Mouse (Mus musculus): Measurements from ENCODE around the gene Serf2. TPM values are rescaled to one million over a fixed set of nuclear protein-coding genes. Genes with fewer than 3 reads are reported as not detected.
A peak's percentile ranks its signal among the peaks of the same experiment; 100 is the strongest.
"Not testable (repeated sequence)": the region's sequence is repeated elsewhere in the genome, so short reads cannot be mapped to it uniquely, and the experiment has no call there.

Gene Serf2
- polyA plus RNA-seq, 1 experiment: 367 TPM

DNA sequence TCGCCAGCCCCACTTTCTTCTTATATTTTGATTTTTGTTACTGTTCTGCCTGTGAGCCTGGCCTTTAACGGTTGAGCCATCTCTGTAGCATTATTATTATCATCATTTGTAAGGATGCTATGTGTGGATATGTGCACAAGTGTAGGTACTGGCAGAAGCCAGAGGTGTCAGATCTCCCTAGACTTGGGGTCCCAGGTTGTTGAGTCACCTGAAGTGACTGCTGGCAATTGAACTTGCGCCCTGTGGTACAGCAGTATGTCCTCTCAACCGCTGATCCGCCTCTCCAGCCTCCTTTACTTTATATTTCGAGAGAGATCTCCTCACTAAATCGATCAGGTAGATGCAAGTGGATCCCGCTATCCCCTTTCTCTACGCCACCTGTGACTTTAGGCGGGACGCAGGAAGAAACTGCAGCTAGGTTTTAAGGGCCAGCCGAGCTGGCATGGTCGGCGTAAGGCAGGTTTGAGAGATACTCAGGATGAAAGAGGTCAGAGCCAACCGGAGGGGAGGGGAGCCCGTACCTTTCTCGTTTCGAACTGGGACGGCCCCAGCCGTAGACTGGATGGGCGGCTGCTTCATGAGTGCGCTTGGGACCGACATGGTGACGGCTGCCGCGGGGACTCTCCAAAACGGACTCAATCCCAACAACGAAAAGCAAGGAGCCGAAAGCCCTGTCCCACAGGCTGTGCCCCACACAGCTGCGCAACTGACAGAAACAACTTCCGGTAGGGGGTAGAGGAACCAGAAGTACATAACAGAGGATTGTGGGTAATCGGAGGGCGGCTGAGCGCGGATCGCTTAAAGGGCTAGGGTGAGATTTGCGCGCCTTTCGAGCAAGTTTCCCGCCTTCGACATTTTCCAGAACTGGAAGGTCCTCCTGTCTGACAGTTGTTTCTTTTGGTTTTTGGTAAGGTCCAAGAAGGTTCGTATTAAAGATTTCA lies 57.2 kb downstream of the Serf2 start, which contains the start of the genes Mfap1a and Wdr76:
TSS of gene Mfap1a (minus strand) at position 724 of the 941 bp plus-strand sequence.
TSS of gene Wdr76 (plus strand) at position 782 of the 941 bp plus-strand sequence.
- H3K4me3 ChIP-seq (ENCODE audit: low read depth, low read length): peak within 1 kb of the TSS; percentile 84
- H3K4me1 ChIP-seq (ENCODE audit: control insufficient read depth, insufficient read depth, low read length); H3K27ac ChIP-seq (ENCODE audit: insufficient read depth, low read length); H3K9me3 ChIP-seq (replicated peaks; ENCODE audit: control insufficient read depth, insufficient read depth, low read length, poor library complexity, severe bottlenecking); H3K27me3 ChIP-seq (ENCODE audit: control insufficient read depth, insufficient read depth, low read length, poor library complexity, severe bottlenecking); H3K36me3 ChIP-seq (ENCODE audit: control insufficient read depth, insufficient read depth, low read length, poor library complexity, severe bottlenecking): not testable (repeated sequence)
- peak within 1 kb of the TSS; percentile 82 for H3K9ac ChIP-seq (ENCODE audit: low read depth, poor library complexity, severe bottlenecking)
- TF ChIP-seq POLR2A (IDR thresholded peaks at IDR 0.05; ENCODE audit: insufficient read depth, low read length) (peak; percentile 89), EP300 (IDR thresholded peaks at IDR 0.05; ENCODE audit: insufficient read depth, low read depth, low read length) (0 out of 2 replicates have a peak, but pooled peaks have one; percentile 46)

DNA sequence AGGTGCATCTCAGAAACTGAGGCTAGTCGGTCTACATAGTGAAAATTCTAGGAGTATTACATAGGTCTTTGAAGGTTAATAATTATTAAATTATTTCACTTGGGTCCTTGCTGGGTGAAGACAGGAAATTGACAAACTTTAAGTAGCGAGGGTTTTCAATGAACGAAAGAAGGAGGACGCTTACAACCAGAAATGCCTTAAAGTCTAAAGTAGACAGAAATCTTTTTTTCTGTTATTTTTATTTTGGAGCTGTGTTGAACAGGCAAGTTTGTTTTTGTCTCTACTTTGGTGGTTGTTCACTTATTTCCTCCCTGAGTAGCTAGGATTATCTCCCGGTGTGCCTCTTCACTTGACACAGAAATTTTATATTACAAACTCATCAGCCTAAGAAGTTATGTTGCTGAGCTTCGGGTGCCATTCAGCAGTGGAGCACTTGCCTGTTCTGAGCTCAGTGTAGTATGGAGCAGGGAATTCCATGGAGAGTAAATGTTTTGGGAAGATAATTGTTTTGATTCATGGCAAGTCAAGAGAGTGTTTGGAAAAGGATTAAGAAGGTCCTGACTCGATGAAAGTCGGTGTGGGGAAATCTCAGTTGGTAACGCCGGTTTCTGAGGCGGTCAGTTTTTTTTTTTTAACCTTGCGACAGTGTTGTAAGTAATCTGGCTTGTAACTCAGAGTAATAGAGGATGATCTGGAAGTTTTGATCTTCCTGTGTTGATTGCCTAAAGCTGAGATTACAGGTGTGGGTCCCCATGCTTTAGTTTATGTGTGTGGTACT lies 58.4 kb downstream of the Serf2 start:
- Histone ChIP-seq H3K9me3 (replicated peaks; ENCODE audit: control insufficient read depth, insufficient read depth, low read length, poor library complexity, severe bottlenecking) (no peaks in the 10 kb centered on the region), H3K36me3 (ENCODE audit: control insufficient read depth, insufficient read depth, low read length, poor library complexity, severe bottlenecking) (peaks cover 11% of the 10 kb centered on the region), H3K4me3 (ENCODE audit: low read depth, low read length) (peak overlapping the region; percentile 84), H3K27ac (ENCODE audit: insufficient read depth, low read length) (no peak overlapping the region), H3K27me3 (ENCODE audit: control insufficient read depth, insufficient read depth, low read length, poor library complexity, severe bottlenecking) (no peaks in the 10 kb centered on the region), H3K9ac (ENCODE audit: low read depth, poor library complexity, severe bottlenecking) (peak overlapping the region; percentile 82), H3K4me1 (ENCODE audit: control insufficient read depth, insufficient read depth, low read length) (no peaks in the 10 kb centered on the region)
- TF ChIP-seq POLR2A (IDR thresholded peaks at IDR 0.05; ENCODE audit: insufficient read depth, low read length) (no peak), EP300 (IDR thresholded peaks at IDR 0.05; ENCODE audit: insufficient read depth, low read depth, low read length) (no peak), CTCF (IDR thresholded peaks at IDR 0.05; ENCODE audit: low read depth, low read length) (no peak)

Other genes starting within 250 kb of the Serf2 start
- 76.2 and 101 TPM in 2 replicates for gene Trp53bp1, start 177.8 kb upstream of the Serf2 start, polyA plus RNA-seq (2011; ENCODE audit: insufficient read depth, insufficient read length, low read depth, missing spikeins)
- 5.3 and 9.2 TPM in 2 replicates for gene Map1a, start 159.6 kb upstream of the Serf2 start, polyA plus RNA-seq (2011; ENCODE audit: insufficient read depth, insufficient read length, low read depth, missing spikeins)
- gene Ppip5k1, start 93.8 kb upstream of the Serf2 start, polyA plus RNA-seq (2011; ENCODE audit: insufficient read depth, insufficient read length, low read depth, missing spikeins): 14.9 TPM in 2 replicates
- 23.2 and 28.4 TPM in 2 replicates for gene Ckmt1, start 91.5 kb upstream of the Serf2 start, polyA plus RNA-seq (2011; ENCODE audit: insufficient read depth, insufficient read length, low read depth, missing spikeins)
- not detected in 2 replicates for gene Strc, start 62.0 kb upstream of the Serf2 start, polyA plus RNA-seq (2011; ENCODE audit: insufficient read depth, insufficient read length, low read depth, missing spikeins)
- 486 and 515 TPM in 2 replicates for gene Pdia3, start 35.4 kb upstream of the Serf2 start, polyA plus RNA-seq (2011; ENCODE audit: insufficient read depth, insufficient read length, low read depth, missing spikeins)
- gene Catsper2, start 35.4 kb upstream of the Serf2 start, polyA plus RNA-seq (2011; ENCODE audit: insufficient read depth, insufficient read length, low read depth, missing spikeins): 1.9 and 2.5 TPM in 2 replicates
- gene Ell3, start 4.9 kb upstream of the Serf2 start, polyA plus RNA-seq (2011; ENCODE audit: insufficient read depth, insufficient read length, low read depth, missing spikeins): 16.2 and 18.1 TPM in 2 replicates
- gene Hypk, start 4.1 kb downstream of the Serf2 start, polyA plus RNA-seq (2011; ENCODE audit: insufficient read depth, insufficient read length, low read depth, missing spikeins): 102 and 107 TPM in 2 replicates
- 0.27 TPM in 1 of 2 replicates, not detected in the other for gene Serinc4, start 7.6 kb downstream of the Serf2 start, polyA plus RNA-seq (2011; ENCODE audit: insufficient read depth, insufficient read length, low read depth, missing spikeins)
- gene Mfap1b, start 24.9 kb downstream of the Serf2 start, polyA plus RNA-seq (2011; ENCODE audit: insufficient read depth, insufficient read length, low read depth, missing spikeins): 25.9 and 28.0 TPM in 2 replicates
- 22.0 and 22.8 TPM in 2 replicates for gene Mfap1a, start 57.5 kb downstream of the Serf2 start, polyA plus RNA-seq (2011; ENCODE audit: insufficient read depth, insufficient read length, low read depth, missing spikeins)
- gene Wdr76, start 57.5 kb downstream of the Serf2 start, polyA plus RNA-seq (2011; ENCODE audit: insufficient read depth, insufficient read length, low read depth, missing spikeins): 40.6 and 41.2 TPM in 2 replicates